Mouse (Mus musculus): ENCODE data around the gene F2rl1.

- TF ChIP-seq CTCF (IDR thresholded peaks at IDR 0.05; ENCODE audit: control insufficient read depth, insufficient read depth, insufficient read length): no peak
- TF ChIP-seq MAX (IDR thresholded peaks at IDR 0.05): no peak
Measured at GRCm38 (mm10) chr13:95563066-95563610, 38.1 kb upstream of the F2rl1 start.
